Mouse (Mus musculus): ENCODE measurements around the gene Csl.
A peak's percentile ranks its signal among the peaks of the same experiment; 100 is the strongest.

The Csl gene

GRCm38 (mm10) chr10:99759558-99759957, at the start of gene Csl:
TSS of gene Csl (minus strand) at chr10:99759658.
- no peak for DNase-seq

GRCm38 (mm10) chr10:99789418-99789817, 30.0 kb upstream of the Csl start:
- no peak for DNase-seq

- peak; percentile 5 for DNase-seq
These were observed 15.0 kb upstream of the Csl start for GRCm38 (mm10) chr10:99774228-99775120.

- DNase-seq = no peak
These were observed 9.3 kb downstream of the Csl start for GRCm38 (mm10) chr10:99750146-99750545.

GRCm38 (mm10) chr10:99748668-99749260, 10.7 kb downstream of the Csl start:
- DNase-seq = no peak

GRCm38 (mm10) chr10:99748009-99748408, 11.4 kb downstream of the Csl start:
- DNase-seq = no peak

- DNase-seq = no peak
These were observed 17.7 kb downstream of the Csl start for GRCm38 (mm10) chr10:99741609-99742280.

- no peak for DNase-seq
These were observed 46.3 kb downstream of the Csl start for GRCm38 (mm10) chr10:99713129-99713528.

- DNase-seq = no peak
These were observed 47.9 kb downstream of the Csl start for GRCm38 (mm10) chr10:99711567-99711966.
